Mouse (Mus musculus): Measurements from ENCODE around the gene Cpz.

The Cpz gene

GRCm38 (mm10) chr5:35530442-35530841, 4.9 kb upstream of the Cpz start:
- peak; percentile 57 for DNase-seq (ENCODE audit: low read depth)

DNA sequence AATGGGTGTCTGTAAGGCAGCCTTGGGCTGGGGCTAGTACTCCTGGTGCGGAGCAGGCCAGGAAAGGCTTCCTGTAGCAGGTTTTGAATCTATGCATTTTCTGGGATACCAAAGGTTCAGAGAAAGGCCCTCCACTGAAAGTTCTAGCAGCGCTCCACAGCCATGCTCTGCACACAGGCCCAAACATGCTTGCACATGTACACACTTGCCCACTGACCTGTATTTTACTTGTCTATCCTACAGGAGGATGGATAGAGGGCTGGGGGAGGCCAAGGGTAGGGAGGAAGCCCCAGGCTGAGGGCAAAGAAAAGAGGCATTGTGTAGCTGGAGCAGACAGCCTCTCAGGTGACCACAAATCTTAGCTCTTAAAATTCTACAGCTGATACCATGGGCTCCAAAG, 1.1 kb downstream of the Cpz start:
- no peak for DNase-seq (ENCODE audit: low read depth)

DNA sequence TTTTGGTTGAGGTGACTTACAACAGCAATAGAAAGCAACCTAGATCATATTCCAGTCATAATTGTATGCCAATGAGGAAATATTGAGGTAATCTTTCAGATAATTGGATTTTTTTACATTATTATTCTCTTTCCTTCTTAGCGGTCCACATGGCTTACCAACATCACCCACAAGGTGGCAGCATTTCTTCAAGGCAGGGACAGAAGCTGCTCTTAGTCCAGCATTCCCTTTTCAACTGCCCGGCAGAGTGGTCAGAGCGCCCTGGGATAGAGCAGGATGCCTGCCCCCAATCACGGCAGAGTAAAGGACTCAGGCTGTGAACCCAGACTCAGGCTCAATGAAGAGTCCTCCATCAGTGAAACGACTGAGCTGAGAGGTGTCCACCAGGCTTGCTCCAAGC, 1.8 kb downstream of the Cpz start:
- peak; percentile 40 for DNase-seq (ENCODE audit: low read depth)

DNA sequence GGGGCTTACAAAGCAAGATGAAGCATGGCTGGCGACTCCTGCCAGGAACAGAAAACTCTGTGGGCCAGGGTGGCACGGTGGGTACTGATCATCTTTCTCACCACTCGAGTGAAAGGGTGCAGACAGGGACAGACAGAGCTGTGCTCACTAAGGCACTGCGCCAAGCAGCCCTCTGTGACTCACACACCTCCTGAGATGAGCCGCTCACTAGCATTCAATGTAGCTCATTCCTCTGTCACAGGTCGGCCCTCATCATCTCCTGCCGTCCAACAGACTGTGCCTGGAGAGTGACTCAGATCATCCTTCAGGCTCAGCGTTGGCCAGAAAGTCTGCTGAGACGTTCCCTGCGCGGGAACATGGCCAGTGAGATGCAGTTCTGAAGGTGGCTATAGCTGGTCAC, 8.7 kb downstream of the Cpz start:
- no peak for DNase-seq (ENCODE audit: low read depth)

GRCm38 (mm10) chr5:35510589-35510988, 14.9 kb downstream of the Cpz start:
- peak; percentile 67 for DNase-seq (ENCODE audit: low read depth)

DNA sequence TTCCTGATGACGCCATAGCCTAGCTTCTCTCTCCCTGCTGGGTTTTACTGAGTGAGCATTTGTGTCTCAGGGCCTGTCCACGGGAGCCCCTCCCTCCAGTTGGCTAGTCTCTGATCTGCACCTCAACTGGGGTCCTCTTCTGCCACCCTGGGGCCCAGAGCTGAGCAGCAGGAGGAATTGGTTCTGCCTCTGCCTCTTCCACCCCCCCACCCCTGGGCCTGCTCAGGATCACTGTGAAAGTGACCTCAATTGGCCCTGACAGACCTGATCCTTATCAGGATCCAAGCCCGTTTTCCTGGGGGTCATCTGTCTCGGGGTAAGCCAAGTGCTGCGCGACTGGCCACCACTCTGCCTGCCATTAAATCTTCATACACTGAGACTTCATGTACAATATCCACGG, 20.5 kb downstream of the Cpz start:
- DNase-seq (ENCODE audit: low read depth): no peak

DNA sequence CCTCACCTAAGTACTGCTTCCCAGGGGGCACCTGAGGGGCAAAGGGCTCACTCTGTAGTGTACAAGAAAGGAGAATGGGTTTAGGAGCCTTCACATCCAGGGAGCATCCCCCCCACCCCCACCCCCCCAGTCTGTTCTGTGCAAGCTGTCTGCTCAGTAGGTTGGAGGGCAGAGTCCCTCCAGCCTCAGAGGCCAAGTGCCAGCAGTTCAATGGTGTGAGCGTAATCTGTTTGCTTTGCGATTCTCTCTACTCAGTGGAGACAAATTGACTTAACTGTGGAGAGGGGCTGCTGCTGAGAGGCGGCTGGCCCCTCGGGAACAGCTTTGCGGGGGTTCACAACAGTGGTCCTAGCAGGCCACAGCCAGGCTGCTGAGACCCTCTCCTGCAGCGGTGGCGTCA, 28.2 kb downstream of the Cpz start:
- DNase-seq (ENCODE audit: low read depth): no peak

DNA sequence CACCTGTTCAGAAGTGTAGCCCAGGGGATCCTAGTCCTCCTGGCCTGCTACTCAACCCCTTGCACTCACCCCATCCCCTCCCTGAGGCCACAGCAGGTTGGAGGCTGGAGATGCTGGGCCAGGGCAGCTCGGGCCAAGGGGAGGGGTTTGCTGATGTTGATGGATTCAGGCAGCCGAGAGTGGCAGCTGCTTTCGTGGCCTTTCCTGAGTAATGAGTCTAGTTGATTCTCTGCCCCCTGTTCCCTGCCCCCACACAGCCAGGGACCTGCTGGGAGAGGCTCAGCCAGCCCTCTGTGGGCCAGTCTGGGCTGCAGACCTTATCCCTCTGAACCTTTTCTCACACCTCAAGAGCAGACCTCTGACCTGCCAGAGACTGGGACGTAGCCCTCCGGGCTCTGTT, 29.5 kb downstream of the Cpz start:
- DNase-seq (ENCODE audit: low read depth): no peak

DNA sequence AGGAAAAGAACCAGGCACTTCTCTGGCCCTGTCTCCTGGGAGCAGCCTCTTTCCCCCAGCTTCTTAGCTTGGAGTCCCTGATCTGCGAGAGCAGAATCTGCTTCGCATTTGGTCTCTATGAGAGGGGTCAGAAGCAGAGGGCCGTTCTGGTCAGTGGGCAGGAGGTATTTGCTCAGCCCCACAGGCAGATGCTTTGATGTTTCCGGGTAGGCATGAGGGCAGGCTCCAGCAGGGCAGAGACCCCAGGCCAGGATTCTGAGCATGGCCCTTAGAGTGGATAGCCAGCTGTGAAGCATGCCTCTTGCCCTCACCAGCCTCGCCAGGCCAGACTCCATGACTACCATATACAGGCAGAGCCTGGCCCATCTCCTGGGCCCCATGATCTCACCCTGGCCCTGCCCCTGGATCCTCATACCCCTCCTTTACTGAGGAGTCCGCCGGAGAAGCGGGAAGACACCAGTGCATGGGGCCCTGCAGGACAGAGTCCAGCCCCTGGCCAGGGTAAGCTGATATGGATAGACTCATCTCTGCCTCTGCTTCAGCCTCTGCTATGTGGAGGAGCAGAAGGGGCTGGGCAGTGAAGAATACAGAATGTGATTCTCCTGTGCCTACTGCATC, 30.6 kb downstream of the Cpz start:
- no peak for DNase-seq (ENCODE audit: low read depth)

- DNase-seq (ENCODE audit: low read depth): no peak
Measured at GRCm38 (mm10) chr5:35493770-35494169, 31.7 kb downstream of the Cpz start.

DNA sequence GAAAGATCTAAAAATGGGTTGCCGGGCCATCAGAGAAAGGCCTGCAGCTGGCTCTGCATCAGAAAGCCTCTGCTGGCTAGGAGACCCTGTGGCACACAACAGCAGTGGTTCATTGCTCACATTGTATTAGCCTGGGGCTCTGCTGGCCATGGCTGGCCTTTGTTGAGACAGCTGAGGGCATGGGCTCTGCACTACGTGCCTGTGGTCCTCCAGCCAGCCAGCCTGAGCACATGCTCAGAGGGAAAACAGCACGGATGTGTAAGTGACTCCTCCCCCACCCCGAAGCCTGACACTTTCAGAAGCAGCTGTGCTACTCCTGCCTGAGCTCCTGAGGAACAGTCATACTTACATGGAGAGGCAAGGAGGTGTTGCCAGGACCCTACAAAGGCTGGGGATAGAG, 46.0 kb downstream of the Cpz start:
- DNase-seq (ENCODE audit: low read depth): no peak

DNA sequence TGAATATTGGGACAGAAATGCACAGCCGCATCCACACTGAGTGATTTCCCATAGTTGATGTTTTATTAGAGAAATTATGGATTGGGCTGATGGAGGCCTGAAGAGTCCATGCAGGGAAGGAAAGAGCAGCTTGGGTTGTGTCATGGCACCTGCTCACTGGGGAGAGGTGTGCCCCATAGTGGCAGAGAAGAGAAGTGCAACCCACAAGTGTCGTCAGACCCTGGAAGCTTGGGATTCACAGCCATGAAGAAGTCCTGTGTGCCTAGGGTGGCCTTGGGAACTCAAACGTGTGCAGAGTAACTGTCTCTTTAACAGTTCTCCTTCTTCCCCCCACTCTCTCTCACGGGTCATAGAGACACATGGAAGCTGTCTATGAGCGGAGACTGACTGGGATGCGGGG, 50.3 kb downstream of the Cpz start:
- no peak for DNase-seq (ENCODE audit: low read depth)

GRCm38 (mm10) chr5:35470885-35471528, 54.5 kb downstream of the Cpz start:
- DNase-seq (ENCODE audit: low read depth): no peak

- DNase-seq (ENCODE audit: low read depth): no peak
Measured at GRCm38 (mm10) chr5:35465966-35466635, 59.4 kb downstream of the Cpz start.

GRCm38 (mm10) chr5:35462081-35462480, 63.4 kb downstream of the Cpz start:
- DNase-seq (ENCODE audit: low read depth): peak; percentile 46

- peak; percentile 5 for DNase-seq (ENCODE audit: low read depth)
Measured at GRCm38 (mm10) chr5:35459760-35460159, 65.7 kb downstream of the Cpz start.

GRCm38 (mm10) chr5:35458267-35458666, 67.2 kb downstream of the Cpz start:
- no peak for DNase-seq (ENCODE audit: low read depth)

DNA sequence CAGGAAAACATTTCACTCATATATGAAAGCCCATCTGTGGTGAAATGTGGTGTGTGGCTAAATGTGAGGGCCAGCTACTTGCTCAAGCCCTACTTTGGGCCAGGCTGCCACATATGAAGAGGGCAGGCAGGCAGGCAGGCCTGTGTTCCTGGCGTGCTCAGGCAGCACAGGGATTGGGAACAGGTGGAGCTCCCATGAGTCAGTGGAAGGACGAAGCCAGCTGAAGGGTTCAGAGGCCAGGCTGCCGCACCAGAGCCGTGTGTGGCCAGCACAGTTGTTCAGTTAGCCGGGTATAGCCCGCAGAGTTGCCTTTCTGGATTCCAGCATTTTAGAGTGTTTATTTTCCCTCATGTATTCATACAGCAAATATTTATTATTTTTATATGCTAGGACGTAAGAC, 68.1 kb downstream of the Cpz start:
- DNase-seq (ENCODE audit: low read depth): no peak

GRCm38 (mm10) chr5:35454187-35454800, 71.2 kb downstream of the Cpz start:
- DNase-seq (ENCODE audit: low read depth): no peak
